Mouse (Mus musculus) brain, embryonic 18.5 days (tissue): ENCODE measurements around the gene Meaf6.

Experiments used
- DNase-seq: peaks from one replicate; pipeline ENCODE4 v3.0.0-alpha.2; 2012; ENCODE audit warnings: low read depth, low spot score

The Meaf6 gene

GRCm38 (mm10) chr4:125144211-125144610 lies 59.3 kb downstream of the Meaf6 start:
- DNase-seq: no peak

DNA sequence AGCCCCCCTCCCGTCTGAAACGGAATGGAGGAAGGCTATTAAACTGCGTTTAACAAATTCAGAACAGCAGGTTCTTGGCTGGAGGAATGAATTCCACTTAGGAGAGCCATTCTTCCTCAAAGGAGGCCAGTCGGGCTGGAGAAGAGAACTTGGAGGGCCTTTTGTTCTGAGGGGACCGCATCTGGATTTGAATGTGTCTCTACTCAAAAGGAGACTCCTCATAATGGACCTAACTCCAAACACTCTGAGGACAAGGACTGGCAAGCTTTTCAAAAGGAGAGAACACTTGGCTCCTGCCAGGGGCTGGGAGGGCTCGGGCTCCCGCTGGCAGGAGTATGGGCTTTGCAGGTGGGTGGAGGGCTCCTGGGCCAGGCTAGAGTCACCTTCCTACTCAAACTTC lies 59.7 kb downstream of the Meaf6 start:
- DNase-seq: no peak

DNA sequence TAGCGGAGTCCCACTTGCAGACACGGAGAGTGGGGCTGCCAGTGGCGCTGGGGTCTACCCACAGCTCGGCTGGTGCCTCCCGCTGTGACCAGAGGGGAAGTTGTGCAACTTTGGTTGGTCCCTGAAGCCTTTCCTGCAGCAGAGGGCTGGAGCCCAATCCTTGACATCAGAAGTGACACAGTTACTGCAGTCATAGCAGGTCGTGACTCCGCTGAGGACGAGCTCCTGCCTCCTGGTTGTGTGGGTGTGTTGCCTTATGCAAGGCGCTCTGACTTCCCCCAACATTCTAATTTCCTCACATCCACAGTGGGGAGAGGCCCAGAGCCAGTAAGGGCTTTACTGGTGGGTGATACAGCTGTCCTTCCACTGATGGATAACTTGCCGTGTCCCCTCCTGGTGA lies 60.3 kb downstream of the Meaf6 start:
- DNase-seq: no peak

DNA sequence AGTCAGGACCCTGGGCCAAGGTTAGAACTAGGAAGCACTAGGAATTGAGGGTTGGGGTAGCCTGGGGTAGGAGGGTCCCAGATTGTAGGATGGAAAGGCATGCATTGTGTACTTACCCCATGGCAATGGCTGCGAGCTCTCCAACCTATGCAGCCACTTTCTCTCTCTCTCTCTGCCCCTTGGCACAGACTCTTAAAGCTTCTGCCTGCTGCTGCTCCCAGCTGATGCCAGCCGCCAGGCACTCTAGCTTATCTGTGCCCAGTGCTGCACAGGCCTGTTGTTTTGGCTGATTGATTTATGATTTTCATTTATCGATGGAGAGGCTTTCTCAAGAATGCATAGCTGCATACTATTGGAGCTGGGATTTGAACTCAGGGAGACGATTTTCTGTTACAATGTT lies 63.0 kb downstream of the Meaf6 start:
- no peak for DNase-seq

DNA sequence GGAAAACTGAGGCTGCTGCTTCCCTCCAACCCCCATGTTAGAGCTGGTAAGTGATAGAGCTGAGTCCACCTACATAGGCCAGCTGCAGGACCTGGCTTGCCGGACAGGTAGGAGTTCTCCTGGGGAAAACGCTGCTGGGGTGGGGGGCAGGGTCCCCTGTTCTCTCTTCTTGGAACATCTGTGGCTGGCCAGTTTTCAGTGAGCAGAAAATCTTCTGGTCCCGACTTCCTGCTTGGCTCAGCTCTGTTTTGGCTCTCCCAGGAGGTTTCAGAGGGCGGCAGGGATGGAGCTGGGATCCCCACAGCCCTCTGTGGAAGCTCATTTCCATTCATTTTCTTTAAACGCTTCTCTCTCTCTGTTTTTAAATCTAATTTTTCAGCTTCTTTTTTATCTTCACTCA lies 64.5 kb downstream of the Meaf6 start:
- DNase-seq: no peak

DNA sequence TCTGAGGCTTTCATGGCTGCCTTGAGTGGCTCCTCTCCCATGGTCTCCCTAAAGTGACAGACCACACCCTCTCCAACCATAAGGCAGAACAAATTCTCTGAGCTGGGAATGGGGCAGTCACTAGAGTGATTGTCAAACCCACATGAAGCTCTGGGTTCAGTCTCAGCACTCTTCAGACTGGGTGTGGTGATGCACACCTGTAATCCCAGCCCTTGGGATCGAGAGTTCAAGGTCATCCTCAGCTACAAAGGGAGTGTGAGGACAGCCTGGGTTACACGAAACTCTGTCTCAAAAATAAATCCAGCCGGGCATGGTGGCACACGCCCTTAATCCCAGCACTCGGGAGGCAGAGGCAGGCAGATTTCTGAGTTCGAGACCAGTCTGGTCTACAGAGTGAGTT lies 67.5 kb downstream of the Meaf6 start:
- DNase-seq: no peak

- DNase-seq: no peak
Observed at GRCm38 (mm10) chr4:125153659-125154241, 68.8 kb downstream of the Meaf6 start.

- DNase-seq: no peak
Observed at GRCm38 (mm10) chr4:125155646-125156045, 70.7 kb downstream of the Meaf6 start.

- no peak for DNase-seq
Observed at GRCm38 (mm10) chr4:125157322-125157721, 72.4 kb downstream of the Meaf6 start.

- no peak for DNase-seq
Observed at GRCm38 (mm10) chr4:125158081-125158480, 73.1 kb downstream of the Meaf6 start.

- DNase-seq: no peak
Observed at GRCm38 (mm10) chr4:125158581-125159317, 73.8 kb downstream of the Meaf6 start.

GRCm38 (mm10) chr4:125160320-125160950 lies 75.5 kb downstream of the Meaf6 start:
- DNase-seq: peak; percentile 66

DNA sequence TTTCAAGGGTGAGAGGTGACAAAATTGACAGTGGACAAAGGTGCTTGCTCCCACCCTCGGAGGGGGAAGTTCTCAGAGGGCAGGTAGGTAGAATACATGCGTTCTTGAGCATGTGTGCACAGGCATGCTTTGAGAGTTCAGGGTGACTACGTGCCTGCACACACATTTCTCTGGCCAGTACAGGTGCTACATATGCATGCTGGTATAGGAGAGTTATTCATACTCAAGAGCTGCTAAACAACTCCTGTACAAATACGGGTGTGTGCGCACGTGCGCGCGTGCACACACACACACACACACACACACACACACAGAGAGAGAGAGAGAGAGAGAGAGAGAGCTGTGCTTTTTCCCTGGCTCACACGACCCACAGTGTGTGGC lies 76.0 kb downstream of the Meaf6 start:
- DNase-seq: no peak

GRCm38 (mm10) chr4:125161392-125161791 lies 76.5 kb downstream of the Meaf6 start:
- no peak for DNase-seq

- DNase-seq: no peak
Observed at GRCm38 (mm10) chr4:125162701-125163100, 77.8 kb downstream of the Meaf6 start.
